Mouse (Mus musculus): ENCODE measurements around the gene Scml4. TPM values are rescaled to one million over a fixed set of nuclear protein-coding genes. Genes with fewer than 3 reads are reported as not detected.
A peak's percentile ranks its signal among the peaks of the same experiment; 100 is the strongest.

Gene Scml4
- total and polyA plus RNA-seq, 3 experiments = 0.03 to 0.08 TPM; not detected in 1

DNA sequence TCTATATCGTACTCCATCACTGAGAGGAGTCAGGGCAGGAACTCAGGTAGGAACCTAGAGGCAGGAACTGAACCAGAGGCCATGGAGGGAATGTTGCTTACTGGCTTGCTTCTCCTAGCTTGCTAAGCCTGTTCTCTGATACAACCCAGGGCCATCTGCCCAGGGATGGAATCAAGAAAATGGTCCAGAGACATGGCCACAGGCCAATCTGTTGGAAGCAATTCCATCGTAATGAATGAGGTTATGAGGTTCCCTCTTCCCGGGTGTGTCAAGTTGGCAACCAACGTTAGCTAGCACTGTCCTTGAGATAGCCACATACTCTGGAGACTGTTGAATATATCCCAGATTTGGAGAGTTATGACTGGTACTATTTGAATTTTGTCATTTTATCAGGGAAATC lies 37.0 kb downstream of the Scml4 start:
- no peaks in the 10 kb centered on the region for H3K9me3 ChIP-seq (replicated peaks; ENCODE audit: insufficient read depth, low read length)
- H3K4me1 ChIP-seq (ENCODE audit: control insufficient read depth in 1 of 2, insufficient read depth in 2 of 2, low read length in 2 of 2) = no peaks in the 10 kb centered on the region
- no peak for TF ChIP-seq RCOR1 (IDR thresholded peaks at IDR 0.05; ENCODE audit: low read depth, low read length)
- no peak for TF ChIP-seq MAX (IDR thresholded peaks at IDR 0.05; ENCODE audit: low read length)
- no peak for TF ChIP-seq UBTF (IDR thresholded peaks at IDR 0.05; ENCODE audit: borderline replicate concordance, insufficient read depth, low read depth, low read length)
- no peak for TF ChIP-seq ZKSCAN1 (IDR thresholded peaks at IDR 0.05; ENCODE audit: low read depth, low read length)
- no peak for TF ChIP-seq NELFE (IDR thresholded peaks at IDR 0.05; ENCODE audit: low read depth, low read length)
- TF ChIP-seq BHLHE40 (IDR thresholded peaks at IDR 0.05; ENCODE audit: borderline replicate concordance, low read depth, low read length) = no peak
- no peak for TF ChIP-seq POLR2A (IDR thresholded peaks at IDR 0.05; ENCODE audit: control insufficient read depth in 1 of 2, insufficient read depth in 1 of 2, low read depth in 1 of 2, low read length in 2 of 2, poor library complexity in 1 of 2)
- no peak for TF ChIP-seq MAZ (IDR thresholded peaks at IDR 0.05; ENCODE audit: low read depth, low read length)
- no peak for TF ChIP-seq CHD1 (IDR thresholded peaks at IDR 0.05; ENCODE audit: low read depth, low read length)
- TF ChIP-seq E2F4 (IDR thresholded peaks at IDR 0.05; ENCODE audit: borderline replicate concordance, low read depth, low read length) = no peak
- no peak for TF ChIP-seq SMC3 (IDR thresholded peaks at IDR 0.05; ENCODE audit: low read depth, low read length)
- no peak overlapping the region for H3K9ac ChIP-seq (ENCODE audit: control insufficient read depth, low read depth, low read length, poor library complexity, severe bottlenecking)
- H3K79me2 ChIP-seq (ENCODE audit: control insufficient read depth, insufficient read depth, low read length, poor library complexity) = no peaks in the 10 kb centered on the region
- no peak for DNase-seq (ENCODE audit: low read depth, low spot score)
- H3K4me3 ChIP-seq (ENCODE audit: control insufficient read depth in 1 of 2, insufficient read depth in 1 of 2, low read depth in 2 of 2, low read length in 2 of 2) = no peak overlapping the region
- H3K36me3 ChIP-seq (ENCODE audit: control insufficient read depth in 1 of 2, insufficient read depth in 2 of 2, low read length in 2 of 2) = no peaks in the 10 kb centered on the region
- peaks cover 2 to 12% of the 10 kb centered on the region in 2 experiments for H3K27me3 ChIP-seq (ENCODE audit: control insufficient read depth in 1 of 2, insufficient read depth in 2 of 2, low read length in 2 of 2)
- no peak overlapping the region for H3K27ac ChIP-seq (ENCODE audit: control insufficient read depth, low read depth, low read length)

DNA sequence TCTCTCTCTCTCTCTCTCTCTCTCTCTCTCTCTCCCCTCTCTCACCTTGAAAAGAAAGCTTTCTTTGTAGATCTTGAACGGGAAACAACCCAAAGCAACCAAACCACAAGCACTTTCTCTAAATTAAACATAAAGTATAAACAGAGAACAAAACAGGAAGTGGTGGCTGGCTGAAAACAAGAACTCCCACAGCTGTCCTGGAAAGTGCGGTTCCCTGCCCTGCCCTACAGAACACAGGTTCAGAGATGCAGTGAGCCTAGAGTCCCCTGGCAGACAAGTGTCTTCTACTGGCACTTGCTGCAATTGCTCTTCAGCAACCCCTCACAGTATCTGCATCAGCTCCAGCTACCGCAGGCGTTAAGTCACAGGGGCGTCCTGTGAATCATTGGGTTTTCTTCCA lies 37.5 kb downstream of the Scml4 start:
- Histone ChIP-seq H3K36me3 (ENCODE audit: control insufficient read depth in 1 of 2, insufficient read depth in 2 of 2, low read length in 2 of 2) (no peaks in the 10 kb centered on the region), H3K79me2 (ENCODE audit: control insufficient read depth, insufficient read depth, low read length, poor library complexity) (no peaks in the 10 kb centered on the region), H3K4me3 (ENCODE audit: control insufficient read depth in 1 of 2, insufficient read depth in 1 of 2, low read depth in 2 of 2, low read length in 2 of 2) (no peak overlapping the region), H3K27ac (ENCODE audit: control insufficient read depth, low read depth, low read length) (no peak overlapping the region), H3K27me3 (ENCODE audit: control insufficient read depth in 1 of 2, insufficient read depth in 2 of 2, low read length in 2 of 2) (peaks cover 2 to 12% of the 10 kb centered on the region in 2 experiments), H3K9ac (ENCODE audit: control insufficient read depth, low read depth, low read length, poor library complexity, severe bottlenecking) (no peak overlapping the region), H3K4me1 (ENCODE audit: control insufficient read depth in 1 of 2, insufficient read depth in 2 of 2, low read length in 2 of 2) (no peaks in the 10 kb centered on the region), H3K9me3 (replicated peaks; ENCODE audit: insufficient read depth, low read length) (no peaks in the 10 kb centered on the region)
- DNase-seq (ENCODE audit: low read depth, low spot score) = peak; percentile 34
- TF ChIP-seq ZKSCAN1 (IDR thresholded peaks at IDR 0.05; ENCODE audit: low read depth, low read length) (no peak), TCF12 (IDR thresholded peaks at IDR 0.05; ENCODE audit: low read depth, low read length) (no peak), MYC (IDR thresholded peaks at IDR 0.05; ENCODE audit: low read depth, low read length) (no peak)

DNA sequence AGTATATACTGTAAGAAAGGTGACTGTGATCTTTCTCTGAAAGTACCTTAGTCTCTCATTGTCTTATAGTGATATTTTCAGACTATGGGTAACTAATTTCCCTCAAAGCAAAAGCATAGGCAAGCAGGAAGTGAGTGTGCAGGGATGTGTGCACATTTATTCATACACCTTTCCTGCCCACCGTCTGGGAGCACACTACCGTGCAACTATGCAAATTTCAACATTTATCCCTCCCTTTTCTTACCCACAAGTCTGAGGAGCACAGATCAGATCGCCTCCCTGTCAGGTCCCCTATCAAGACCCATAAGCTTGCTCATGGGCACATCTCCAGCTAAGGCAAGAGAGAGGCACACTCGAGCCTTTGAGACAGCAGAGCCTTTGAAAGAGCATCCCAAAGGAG lies 41.2 kb downstream of the Scml4 start:
- no peaks in the 10 kb centered on the region for H3K4me1 ChIP-seq (ENCODE audit: control insufficient read depth in 1 of 2, insufficient read depth in 2 of 2, low read length in 2 of 2)
- DNase-seq (ENCODE audit: low read depth, low spot score) = no peak
- no peak overlapping the region for H3K27ac ChIP-seq (ENCODE audit: control insufficient read depth, low read depth, low read length)
- H3K4me3 ChIP-seq (ENCODE audit: control insufficient read depth in 1 of 2, insufficient read depth in 1 of 2, low read depth in 2 of 2, low read length in 2 of 2) = no peak overlapping the region
- H3K9me3 ChIP-seq (replicated peaks; ENCODE audit: insufficient read depth, low read length) = no peaks in the 10 kb centered on the region
- no peak overlapping the region for H3K9ac ChIP-seq (ENCODE audit: control insufficient read depth, low read depth, low read length, poor library complexity, severe bottlenecking)
- no peaks in the 10 kb centered on the region for H3K36me3 ChIP-seq (ENCODE audit: control insufficient read depth in 1 of 2, insufficient read depth in 2 of 2, low read length in 2 of 2)
- H3K79me2 ChIP-seq (ENCODE audit: control insufficient read depth, insufficient read depth, low read length, poor library complexity) = no peaks in the 10 kb centered on the region
- TF ChIP-seq GATA1 (IDR thresholded peaks at IDR 0.05; ENCODE audit: low read depth, low read length) (no peak), NELFE (IDR thresholded peaks at IDR 0.05; ENCODE audit: low read depth, low read length) (no peak), USF2 (IDR thresholded peaks at IDR 0.05; ENCODE audit: borderline replicate concordance in 1 of 2, insufficient read depth in 1 of 2, low read depth in 1 of 2, low read length in 2 of 2) (no peak), TAL1 (IDR thresholded peaks at IDR 0.05; ENCODE audit: low read length) (no peak), RAD21 (IDR thresholded peaks at IDR 0.05; ENCODE audit: low read depth, low read length) (no peak), CHD1 (IDR thresholded peaks at IDR 0.05; ENCODE audit: low read depth, low read length) (no peak), ZKSCAN1 (IDR thresholded peaks at IDR 0.05; ENCODE audit: low read depth, low read length) (no peak), ZC3H11A (IDR thresholded peaks at IDR 0.05; ENCODE audit: low read depth, low read length) (no peak), CTCF (IDR thresholded peaks at IDR 0.05 in 2 of 3, conservative IDR thresholded peaks at IDR 0.05 in 1 of 3; ENCODE audit: control insufficient read depth in 1 of 3, insufficient read depth in 1 of 3, low read depth in 2 of 3, low read length in 3 of 3, poor library complexity in 1 of 3, severe bottlenecking in 1 of 3) (no peak), HCFC1 (IDR thresholded peaks at IDR 0.05; ENCODE audit: low read depth, low read length) (no peak), MEF2A (IDR thresholded peaks at IDR 0.05; ENCODE audit: extremely low read depth, insufficient replicate concordance, low read depth, low read length, poor library complexity, severe bottlenecking) (no peak), E2F4 (IDR thresholded peaks at IDR 0.05; ENCODE audit: borderline replicate concordance, low read depth, low read length) (no peak), MYB (IDR thresholded peaks at IDR 0.05; ENCODE audit: low read depth, low read length) (no peak), MAFK (IDR thresholded peaks at IDR 0.05; ENCODE audit: borderline replicate concordance, low read depth, low read length) (no peak), ZMIZ1 (IDR thresholded peaks at IDR 0.05; ENCODE audit: low read depth, low read length) (no peak), TBP (IDR thresholded peaks at IDR 0.05; ENCODE audit: low read depth, low read length) (no peak)
- peaks cover 2 to 9% of the 10 kb centered on the region in 2 experiments for H3K27me3 ChIP-seq (ENCODE audit: control insufficient read depth in 1 of 2, insufficient read depth in 2 of 2, low read length in 2 of 2)

Measured in MEL (cell line).